Mouse (Mus musculus): ENCODE results near the gene Pitpnb.

DNA sequence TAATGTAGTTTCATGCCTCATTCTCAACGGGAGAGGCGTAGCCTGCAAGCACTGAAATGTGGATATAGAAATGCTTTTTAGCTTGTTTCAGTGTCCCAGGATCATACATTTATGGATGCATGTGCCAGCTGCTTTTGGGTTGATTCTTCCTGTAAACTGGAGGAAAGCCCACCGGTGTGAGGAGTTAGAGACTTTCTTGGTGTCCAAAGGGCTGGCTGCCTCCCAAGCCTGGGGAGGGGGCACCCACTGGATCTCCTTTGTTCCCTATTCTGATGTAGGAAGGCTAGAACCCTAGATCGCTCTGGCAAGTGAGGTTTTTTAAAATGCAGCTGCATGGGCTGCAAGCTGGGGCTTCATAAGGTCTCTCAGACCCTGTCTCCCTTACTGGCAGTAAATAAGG, 93.1 kb downstream of the Pitpnb start:
- no peak for TF ChIP-seq CHD2 (IDR thresholded peaks at IDR 0.05; ENCODE audit: low read depth, low read length)
- no peak for TF ChIP-seq ZC3H11A (IDR thresholded peaks at IDR 0.05; ENCODE audit: borderline replicate concordance, low read depth, low read length)
- TF ChIP-seq MAFK (IDR thresholded peaks at IDR 0.05; ENCODE audit: insufficient read depth, low read depth, low read length) = no peak
